Mouse (Mus musculus) spleen, adult 2 months (tissue): Measurements from ENCODE around the gene Prmt9. TPM values are rescaled to one million over a fixed set of nuclear protein-coding genes. Genes with fewer than 3 reads are reported as not detected.

Source experiments
- DNase-seq, 2 experiments: peaks; one replicate each; pipeline versions ENCODE4 v3.0.0 to v3.0.0-alpha.2; 2012 to 2021; ENCODE audit warnings: low spot score in 2 of 2, low read depth in 1 of 2
- H3K27ac ChIP-seq: fragments of 200-500 bp; 2 replicates; pipeline ENCODE4 v1.5.1; 2012; ENCODE audit warnings: low read length, inconsistent platforms; ENCODE audit not compliant: insufficient read depth
- H3K27me3 ChIP-seq: fragments of 200-500 bp; 2 replicates; pipeline ENCODE4 v1.6.1; 2012; ENCODE audit warnings: mild to moderate bottlenecking, moderate library complexity, low read length, inconsistent platforms; ENCODE audit not compliant: control insufficient read depth, insufficient read depth
- H3K36me3 ChIP-seq: fragments of 200-500 bp; 2 replicates; pipeline ENCODE4 v1.6.1; 2012; ENCODE audit warnings: mild to moderate bottlenecking, low read length, inconsistent platforms; ENCODE audit not compliant: control insufficient read depth, insufficient read depth
- H3K4me1 ChIP-seq: fragments of 200-500 bp; 2 replicates; pipeline ENCODE4 v1.6.1; 2011; ENCODE audit warnings: inconsistent platforms; ENCODE audit not compliant: control insufficient read depth, insufficient read depth, insufficient read length
- H3K4me3 ChIP-seq: fragments of 200-500 bp; 2 replicates; pipeline ENCODE4 v1.5.1; 2011; ENCODE audit warnings: mild to moderate bottlenecking, inconsistent platforms; ENCODE audit not compliant: insufficient read depth, insufficient read length; ENCODE audit errors: extremely low read depth
- CTCF ChIP-seq: fragments of 200-500 bp; IDR thresholded peaks from 2 replicates; pipeline ENCODE4 v1.5.1; 2011; ENCODE audit warnings: mild to moderate bottlenecking, inconsistent platforms; ENCODE audit not compliant: insufficient read depth, insufficient read length, insufficient replicate concordance; ENCODE audit errors: extremely low read depth
- POLR2A ChIP-seq: fragments of 200-500 bp; IDR thresholded peaks from 2 replicates; pipeline ENCODE4 v1.6.1; 2011; ENCODE audit warnings: low read depth, low read length, inconsistent platforms
- WGBS: fragments of 180-500 bp; shearing (Covaris S2); methylation state at CpG from one replicate; pipeline ENCODE4 v1.1.7; 2018; 5-methylcytosine and 5-hydroxymethylcytosine counted together
- polyA plus RNA-seq: library from polyadenylated mRNA; depleted of rRNA; stranded (reverse); fragments of >200 nt; gene quantifications from 2 replicates; pipeline ENCODE4 v1.2.3, GENCODE M21; 2012

The Prmt9 gene
- polyA plus RNA-seq, 1 experiment: 5.7 TPM

DNA sequence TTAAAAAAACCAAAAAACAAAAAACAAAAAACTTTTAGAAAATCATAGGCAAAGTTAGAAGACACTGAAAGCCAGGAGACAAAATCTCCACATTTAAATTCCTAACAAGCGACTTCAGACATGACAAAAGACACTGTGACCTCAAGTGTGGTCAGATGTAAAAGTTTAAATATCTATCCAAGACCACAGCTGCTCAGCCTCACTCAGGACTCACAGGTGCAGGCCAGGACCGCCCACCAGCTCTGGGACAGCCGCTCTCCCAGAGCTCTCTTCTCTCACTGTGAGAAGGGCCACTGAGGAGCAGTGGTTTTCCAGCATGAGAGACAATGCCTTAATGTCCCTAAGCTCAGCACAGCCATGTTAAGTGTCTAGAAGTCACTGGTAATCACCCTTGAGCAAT is 38.8 kb upstream of the Prmt9 start:
- TF ChIP-seq CTCF: no peak
- no peak for TF ChIP-seq POLR2A
- Histone ChIP-seq H3K36me3 (no peaks in the 10 kb centered on the region), H3K27ac (no peak overlapping the region), H3K4me1 (no peaks in the 10 kb centered on the region), H3K4me3 (no peak overlapping the region), H3K27me3 (no peaks in the 10 kb centered on the region)
- DNase-seq: no peak
- WGBS: 60% methylated on average over 3 of the region's 3 CpGs

DNA sequence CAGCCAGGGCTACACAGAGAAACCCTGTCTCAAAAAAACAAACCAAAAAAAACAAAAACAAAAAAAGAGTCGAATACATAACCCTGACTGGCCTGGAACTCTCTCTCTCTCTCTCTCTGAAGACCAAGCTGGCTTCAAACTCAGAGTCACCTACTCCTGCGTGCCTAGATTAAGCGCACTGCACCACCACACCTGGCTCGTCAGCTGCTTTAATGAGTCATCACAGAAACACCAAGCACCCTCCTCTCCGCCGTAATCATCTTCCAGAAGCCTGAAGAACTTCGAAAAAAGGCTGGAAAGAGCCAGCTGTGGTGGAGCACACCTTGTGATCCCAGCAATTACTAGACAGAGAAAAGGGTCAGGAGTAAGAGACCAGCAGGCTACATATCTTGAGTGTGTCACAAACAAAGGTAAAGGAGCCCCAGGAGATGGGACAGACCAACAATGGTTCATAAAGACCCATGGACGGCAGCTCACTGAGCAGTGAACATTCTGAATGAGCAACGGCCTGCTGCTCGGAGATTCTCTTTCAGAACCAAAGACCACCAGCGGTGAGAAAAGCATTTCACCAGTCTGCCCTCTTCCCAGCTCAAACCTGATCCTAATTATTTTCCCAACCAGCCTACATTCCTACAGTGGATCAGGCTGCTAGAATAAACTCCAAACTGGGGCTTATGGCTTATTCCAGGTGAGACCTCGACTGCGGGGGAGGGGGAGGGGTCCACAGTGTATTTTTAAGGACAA is 37.3 kb upstream of the Prmt9 start:
- no peak for TF ChIP-seq POLR2A
- TF ChIP-seq CTCF: no peak
- no peaks in the 10 kb centered on the region for H3K27me3 ChIP-seq
- 87% methylated on average over 13 of the region's 13 CpGs for WGBS
- H3K4me3 ChIP-seq: no peak overlapping the region
- DNase-seq: no peak
- H3K27ac ChIP-seq: no peak overlapping the region
- H3K36me3 ChIP-seq: no peaks in the 10 kb centered on the region
- H3K4me1 ChIP-seq: peaks cover 2% of the 10 kb centered on the region; the same call in 1 of the 2 replicates

DNA sequence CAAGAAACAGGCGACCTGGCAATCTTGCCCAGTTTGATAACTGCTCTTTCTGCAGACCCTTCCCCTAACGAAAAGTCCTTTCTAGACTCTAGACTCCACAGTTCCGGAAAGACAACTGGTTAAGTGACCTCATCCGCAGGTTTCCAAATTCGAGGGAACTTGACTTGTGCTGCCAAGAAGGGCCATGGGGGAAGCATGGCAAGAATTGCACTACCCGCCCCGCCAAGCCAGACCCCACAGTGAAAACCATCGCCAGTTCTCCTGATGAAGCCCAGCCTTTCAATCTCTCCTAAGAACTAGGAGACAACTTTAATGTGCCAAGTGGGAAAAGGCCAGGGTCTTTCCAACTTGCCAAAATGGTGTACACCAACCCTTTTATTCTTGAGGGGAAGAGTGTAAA is 34.0 kb upstream of the Prmt9 start:
- WGBS: 88% methylated on average over 8 of the region's 8 CpGs
- peaks cover 2% of the 10 kb centered on the region; the same call in 1 of the 2 replicates for H3K4me1 ChIP-seq
- no peak overlapping the region for H3K27ac ChIP-seq
- H3K36me3 ChIP-seq: no peaks in the 10 kb centered on the region
- H3K27me3 ChIP-seq: no peaks in the 10 kb centered on the region
- no peak for DNase-seq
- TF ChIP-seq POLR2A: no peak
- no peak for TF ChIP-seq CTCF
- no peak overlapping the region for H3K4me3 ChIP-seq

DNA sequence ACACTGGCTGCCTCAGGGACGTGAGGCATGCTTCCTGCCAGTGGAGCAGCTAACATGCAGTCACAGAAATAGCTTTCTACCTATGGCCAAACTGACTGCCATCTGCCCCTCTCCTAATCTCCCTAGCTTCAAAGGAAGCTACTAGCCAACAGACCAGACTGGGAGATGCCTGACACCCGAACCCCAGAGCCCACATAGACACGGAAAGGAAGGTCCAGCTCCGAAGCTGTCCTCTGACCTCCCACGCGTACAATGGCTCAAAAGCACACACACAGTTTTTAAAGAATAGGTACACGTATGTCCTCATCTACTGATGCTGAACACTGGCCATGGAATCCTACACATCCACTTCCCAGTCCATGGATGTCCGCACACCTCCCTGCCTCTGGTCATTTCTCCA is 33.4 kb upstream of the Prmt9 start:
- WGBS: 85% methylated on average over 8 of the region's 8 CpGs
- H3K36me3 ChIP-seq: no peaks in the 10 kb centered on the region
- H3K4me3 ChIP-seq: no peak overlapping the region
- TF ChIP-seq POLR2A (no peak), CTCF (no peak)
- H3K27me3 ChIP-seq: no peaks in the 10 kb centered on the region
- H3K27ac ChIP-seq: no peak overlapping the region
- H3K4me1 ChIP-seq: peaks cover 2% of the 10 kb centered on the region; the same call in 1 of the 2 replicates
- no peak for DNase-seq

DNA sequence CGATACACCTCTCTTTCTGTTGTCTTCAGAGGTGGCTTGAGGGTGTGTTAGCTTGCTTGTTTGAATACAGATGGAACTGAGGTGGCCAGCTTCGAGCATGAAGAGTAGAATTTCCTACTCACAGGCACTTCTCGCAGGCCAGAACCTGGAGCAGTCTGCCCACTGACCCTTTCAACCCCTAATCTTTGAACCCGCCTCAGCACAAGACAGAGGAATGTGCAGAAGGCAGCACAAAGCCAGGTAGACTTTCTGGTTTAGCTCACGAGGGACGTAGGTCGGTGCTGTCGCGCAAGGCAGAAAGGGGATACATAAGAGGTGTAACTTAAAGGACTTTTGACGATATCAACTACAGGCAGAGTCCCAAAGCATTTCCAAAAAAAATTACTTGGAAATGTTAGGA is 32.4 kb upstream of the Prmt9 start:
- DNase-seq: no peak

DNA sequence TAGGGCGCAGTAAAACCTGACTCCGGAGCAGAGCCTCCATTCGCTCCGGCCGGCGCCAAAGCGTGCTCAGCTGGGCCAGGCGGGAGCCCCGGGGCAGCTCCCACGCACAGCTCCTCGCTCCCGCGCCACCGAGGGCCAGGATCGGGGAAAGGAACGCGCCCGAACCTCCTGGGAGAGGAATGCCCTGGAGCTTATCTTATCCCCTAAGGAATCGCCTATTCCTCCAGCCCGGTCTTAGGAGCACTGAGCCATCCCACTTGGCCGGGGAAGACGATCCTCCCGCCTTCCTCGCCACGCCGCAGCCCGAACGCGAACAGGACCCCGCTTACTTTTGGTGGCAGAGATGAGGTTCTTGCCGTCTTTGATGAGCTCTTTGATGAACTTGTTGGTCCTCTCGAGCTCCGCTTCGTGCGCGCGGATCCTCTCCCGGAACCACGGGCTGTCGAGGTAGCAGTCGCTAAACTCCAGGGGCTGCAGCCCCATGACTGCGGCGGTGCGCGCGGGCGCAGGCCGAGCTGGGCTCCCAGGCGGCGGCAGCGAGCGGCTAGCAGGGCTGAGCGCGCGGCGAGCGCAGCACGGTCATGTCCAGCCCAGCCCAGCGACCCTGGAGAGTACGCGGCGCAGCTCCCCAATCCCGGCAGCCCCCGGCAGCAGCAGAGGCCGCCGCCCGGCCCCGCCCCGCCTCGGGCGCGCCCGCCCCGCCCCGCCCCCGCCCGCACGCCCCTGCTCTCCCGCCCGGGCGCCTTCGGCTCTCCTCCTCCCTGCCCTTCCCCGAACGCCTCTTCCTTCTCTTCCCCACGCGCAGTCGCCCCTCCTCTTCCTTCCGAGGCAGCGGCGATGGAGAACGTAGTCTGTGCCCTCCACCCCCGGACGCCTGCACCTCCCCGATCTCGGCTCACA is 31.6 kb upstream of the Prmt9 start, which contains the start of gene Arhgap10:
Arhgap10 (minus strand) TSS at position 653 of the 900 bp plus-strand sequence.
- WGBS: under 1% methylated on average over 71 of the region's 95 CpGs
- no peak; the same call in 1 of the 2 replicates for TF ChIP-seq POLR2A
- no peak for TF ChIP-seq CTCF

More for the DNA sequence above, 32.4 kb upstream of the Prmt9 start:
- WGBS: 19% methylated on average over 10 of the region's 10 CpGs
- H3K36me3 ChIP-seq: no peaks in the 10 kb centered on the region
- H3K4me3 ChIP-seq: peak overlapping the region; percentile 64; the same call in 1 of the 2 replicates
- H3K27ac ChIP-seq: no peak overlapping the region
- H3K4me1 ChIP-seq: peaks cover 2% of the 10 kb centered on the region; the same call in 1 of the 2 replicates
- no peaks in the 10 kb centered on the region for H3K27me3 ChIP-seq
- no peak for TF ChIP-seq CTCF
- no peak for TF ChIP-seq POLR2A

More for the DNA sequence above, 31.6 kb upstream of the Prmt9 start, which contains the start of gene Arhgap10:
- Histone ChIP-seq H3K4me1 (peaks cover 2% of the 10 kb centered on the region; the same call in 1 of the 2 replicates), H3K4me3 (peak within 1 kb of the TSS; percentile 64), H3K27me3 (no peaks in the 10 kb centered on the region), H3K27ac (peak within 1 kb of the TSS; percentile 27), H3K36me3 (no peaks in the 10 kb centered on the region)
- DNase-seq: peak; percentile 17 to 75
